Mouse (Mus musculus) myocyte (in vitro differentiated cells): ENCODE measurements around the gene Mrps27.

Source experiments
- MAX ChIP-seq: IDR thresholded peaks from one replicate; pipeline ENCODE4 v1.6.1; 2011; ENCODE audit warnings: low read depth, mild to moderate bottlenecking, control low read depth
- MYOG ChIP-seq, 3 experiments: IDR thresholded peaks; one replicate each; pipeline ENCODE4 v1.6.1; 2011; ENCODE audit warnings: control low read depth in 2 of 3, low read depth in 2 of 3, mild to moderate bottlenecking in 2 of 3; ENCODE audit not compliant: insufficient read length in 2 of 3, control insufficient read depth in 1 of 3, insufficient read depth in 1 of 3
- POLR2A ChIP-seq: IDR thresholded peaks from one replicate; pipeline ENCODE4 v1.6.1; 2011; ENCODE audit warnings: low read depth, mild to moderate bottlenecking, control low read depth, moderate library complexity; ENCODE audit not compliant: insufficient read length
- POLR2AphosphoS2 ChIP-seq: IDR thresholded peaks from one replicate; pipeline ENCODE4 v1.6.1; 2011; ENCODE audit warnings: low read depth, control low read depth; ENCODE audit not compliant: insufficient read length
- USF1 ChIP-seq: IDR thresholded peaks from one replicate; pipeline ENCODE4 v1.6.1; 2011; ENCODE audit warnings: low read depth, mild to moderate bottlenecking, control low read depth, moderate library complexity

DNA sequence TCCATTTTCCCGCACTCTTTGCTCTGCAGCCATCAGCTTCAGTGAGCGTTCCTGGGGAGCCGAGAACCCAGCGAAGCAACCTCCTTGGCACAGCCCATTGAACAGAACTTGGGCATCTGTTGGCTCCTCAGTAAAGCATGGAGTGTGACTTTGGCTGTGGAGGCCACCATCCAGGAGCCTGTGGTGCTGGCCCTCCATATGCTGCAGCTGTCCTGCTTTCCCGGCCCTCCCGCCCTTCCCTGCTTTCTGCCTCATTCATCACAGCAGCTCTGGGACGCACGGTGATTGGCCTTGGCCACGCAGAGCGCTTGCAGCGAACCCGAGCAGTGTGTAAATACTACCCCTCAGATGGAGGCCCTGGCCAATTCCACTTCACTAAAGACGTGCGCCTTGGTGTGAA, 14.3 kb downstream of the Mrps27 start:
- no peak for TF ChIP-seq POLR2A
- TF ChIP-seq USF1 = no peak
- TF ChIP-seq POLR2AphosphoS2 = no peak
- TF ChIP-seq MYOG (IDR thresholded peaks at IDR 0.05; ENCODE audit: control insufficient read depth in 1 of 3, insufficient read depth in 1 of 3, insufficient read length in 2 of 3, low read depth in 2 of 3) = no peak
- TF ChIP-seq MAX = no peak
